Mouse (Mus musculus) CD4-positive helper T cell, adult 2 months (primary cell): ENCODE data around the gene Crlf2.

Experiments
- DNase-seq: peaks from one replicate; pipeline ENCODE4 v3.0.0-alpha.2; 2012; ENCODE audit warnings: low read depth, missing footprints, low spot score

Gene Crlf2

GRCm38 (mm10) chr5:109548712-109549111 is 10.1 kb downstream of the Crlf2 start:
- DNase-seq, result peak; percentile 76

- DNase-seq, result no peak
These were observed 11.7 kb downstream of the Crlf2 start for GRCm38 (mm10) chr5:109547112-109547511.

GRCm38 (mm10) chr5:109509679-109510078 is 49.1 kb downstream of the Crlf2 start:
- no peak for DNase-seq

GRCm38 (mm10) chr5:109506729-109507128 is 52.1 kb downstream of the Crlf2 start:
- peak; percentile 32 for DNase-seq
